Mouse (Mus musculus): ENCODE measurements around the gene Hdc.

Hdc gene

GRCm38 (mm10) chr2:126551896-126552295 is 67.2 kb downstream of the Hdc start:
- Histone ChIP-seq H3K27me3 (ENCODE audit: control insufficient read depth, insufficient read depth, low read length, poor library complexity, severe bottlenecking) (peaks cover under 1% of the 10 kb centered on the region; the same call in 1 of the 2 replicates), H3K36me3 (ENCODE audit: control insufficient read depth, insufficient read depth, low read length, poor library complexity, severe bottlenecking) (no peaks in the 10 kb centered on the region)
- no peak for DNase-seq (ENCODE audit: low read depth, low spot score)

GRCm38 (mm10) chr2:126551244-126551890 is 67.7 kb downstream of the Hdc start:
- DNase-seq (ENCODE audit: low read depth, low spot score) = no peak
- H3K27me3 ChIP-seq (ENCODE audit: control insufficient read depth, insufficient read depth, low read length, poor library complexity, severe bottlenecking) = no peaks in the 10 kb centered on the region
- no peaks in the 10 kb centered on the region for H3K36me3 ChIP-seq (ENCODE audit: control insufficient read depth, insufficient read depth, low read length, poor library complexity, severe bottlenecking)

GRCm38 (mm10) chr2:126549681-126550080 is 69.4 kb downstream of the Hdc start:
- no peak for DNase-seq (ENCODE audit: low read depth, low spot score)
- Histone ChIP-seq H3K36me3 (ENCODE audit: control insufficient read depth, insufficient read depth, low read length, poor library complexity, severe bottlenecking) (no peaks in the 10 kb centered on the region), H3K27me3 (ENCODE audit: control insufficient read depth, insufficient read depth, low read length, poor library complexity, severe bottlenecking) (no peaks in the 10 kb centered on the region)

- DNase-seq (ENCODE audit: low read depth, low spot score) = no peak
- H3K27me3 ChIP-seq (ENCODE audit: control insufficient read depth, insufficient read depth, low read length, poor library complexity, severe bottlenecking) = no peaks in the 10 kb centered on the region
- H3K36me3 ChIP-seq (ENCODE audit: control insufficient read depth, insufficient read depth, low read length, poor library complexity, severe bottlenecking) = no peaks in the 10 kb centered on the region
These were observed 72.7 kb downstream of the Hdc start for GRCm38 (mm10) chr2:126546392-126546791.

GRCm38 (mm10) chr2:126545297-126545696 is 73.8 kb downstream of the Hdc start:
- Histone ChIP-seq H3K36me3 (ENCODE audit: control insufficient read depth, insufficient read depth, low read length, poor library complexity, severe bottlenecking) (no peaks in the 10 kb centered on the region), H3K27me3 (ENCODE audit: control insufficient read depth, insufficient read depth, low read length, poor library complexity, severe bottlenecking) (no peaks in the 10 kb centered on the region)
- no peak for DNase-seq (ENCODE audit: low read depth, low spot score)

All from splenic B cell, adult 2 months (primary cell).